Mouse (Mus musculus) c-Kit-positive CD71-negative TER-119-negative erythroid progenitor cells, embryonic 14.5 days (primary cell): ENCODE results near the gene Map3k11.
"Not testable (repeated sequence)": the region's sequence is repeated elsewhere in the genome, so short reads cannot be mapped to it uniquely, and the experiment has no call there.

Experiments
- DNase-seq: peaks from one replicate; pipeline ENCODE4 v3.0.0-alpha.2; 2013; ENCODE audit warnings: low read depth

Gene Map3k11

DNA sequence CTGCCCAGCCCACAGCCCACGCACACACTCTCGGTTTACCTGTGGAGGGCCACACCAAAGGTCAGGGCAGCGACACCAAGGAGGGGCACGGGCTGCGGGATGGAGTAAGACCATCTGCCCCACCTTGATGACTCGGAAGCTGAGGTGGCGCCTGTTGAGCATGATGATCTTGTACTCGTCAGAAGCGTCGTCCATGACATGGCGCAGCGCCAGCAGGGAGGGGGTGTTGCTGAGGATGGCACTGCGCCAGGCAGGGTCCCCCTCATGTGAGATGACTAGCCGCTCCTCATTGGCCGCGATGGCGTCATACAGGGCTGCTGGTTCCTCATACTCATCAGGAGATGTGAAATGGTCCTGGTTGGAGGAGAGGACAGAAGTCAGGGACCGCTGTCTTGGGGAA, 22.2 kb upstream of the Map3k11 start:
- no peak for DNase-seq

DNA sequence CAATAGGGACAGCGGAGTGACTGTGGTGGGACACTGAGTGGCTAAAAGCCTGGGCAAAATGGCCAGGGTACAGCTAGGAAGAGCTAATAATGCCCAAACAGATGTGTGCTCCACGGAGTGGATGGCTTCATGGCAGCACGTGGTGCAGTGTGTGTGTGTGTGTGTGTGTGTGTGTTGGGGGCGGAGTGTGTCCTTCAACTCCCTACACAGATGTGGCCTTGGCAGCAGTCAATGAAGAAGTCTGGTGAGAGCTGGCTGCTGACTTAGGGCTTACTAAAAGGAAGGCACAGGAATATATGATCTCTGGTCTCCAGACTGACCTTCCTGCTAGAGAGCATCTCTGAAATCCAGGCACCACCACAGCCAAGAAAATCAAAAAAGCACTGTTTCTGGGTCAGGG, 20.2 kb upstream of the Map3k11 start:
- DNase-seq: no peak

DNA sequence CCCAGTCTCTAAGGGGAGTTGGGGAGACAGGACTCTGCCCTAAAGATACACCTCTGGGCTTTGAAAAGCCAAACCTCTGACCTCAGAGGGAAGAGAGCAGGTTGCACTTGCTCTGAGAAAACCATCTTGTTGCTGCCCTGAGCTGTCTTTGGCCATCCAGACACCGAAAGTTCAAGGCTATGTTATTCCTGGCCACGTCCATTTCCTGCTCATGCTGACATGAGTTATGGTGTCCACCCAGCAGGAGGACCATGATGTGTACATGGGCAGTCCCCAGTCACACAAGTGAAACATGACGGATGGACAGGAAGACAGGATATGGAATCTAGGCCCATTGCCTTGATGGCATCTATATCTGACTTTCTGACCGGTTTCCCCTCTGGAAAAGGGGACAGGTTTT, 8.1 kb upstream of the Map3k11 start:
- no peak for DNase-seq

DNA sequence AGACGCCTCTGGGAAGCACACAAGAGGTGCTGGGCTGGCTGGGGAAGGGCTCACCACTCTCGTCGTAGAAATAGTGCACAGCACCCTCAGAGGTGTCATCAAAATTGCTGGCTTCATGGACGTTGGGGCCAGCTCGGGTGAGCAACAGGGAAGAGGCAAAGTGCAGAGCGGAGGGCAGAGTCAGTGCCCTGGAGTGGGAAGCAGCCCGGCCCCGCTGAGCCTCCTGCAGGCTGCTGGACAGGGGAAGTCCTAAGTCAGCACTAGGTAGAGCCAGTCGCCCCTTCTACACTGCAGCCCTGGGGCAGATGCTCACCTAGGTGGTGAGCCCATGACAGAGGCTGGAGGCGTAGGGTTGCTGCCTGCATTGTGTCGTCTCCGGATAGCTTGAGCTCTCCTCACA, 4.3 kb upstream of the Map3k11 start:
- DNase-seq: no peak

DNA sequence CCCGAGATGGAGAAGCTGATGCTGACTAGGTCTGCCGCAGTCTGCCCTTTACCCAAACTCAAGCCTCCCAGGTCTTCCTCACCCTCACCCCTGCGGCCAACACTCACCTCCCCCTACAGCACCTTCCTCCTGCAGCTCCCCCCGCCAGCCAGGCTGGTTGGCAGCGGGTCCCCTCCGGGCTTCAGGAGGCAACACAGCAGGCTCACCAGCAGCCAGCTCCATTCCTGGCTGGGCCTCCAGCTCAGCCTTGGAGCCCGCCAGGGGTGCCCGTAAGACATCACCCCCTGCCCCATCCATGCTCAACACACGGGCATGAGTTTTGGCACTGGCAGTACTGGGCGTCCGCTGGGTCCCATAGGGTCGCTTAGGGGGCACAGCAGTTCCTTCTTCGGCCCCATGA, 3.6 kb upstream of the Map3k11 start:
- DNase-seq: no peak

DNA sequence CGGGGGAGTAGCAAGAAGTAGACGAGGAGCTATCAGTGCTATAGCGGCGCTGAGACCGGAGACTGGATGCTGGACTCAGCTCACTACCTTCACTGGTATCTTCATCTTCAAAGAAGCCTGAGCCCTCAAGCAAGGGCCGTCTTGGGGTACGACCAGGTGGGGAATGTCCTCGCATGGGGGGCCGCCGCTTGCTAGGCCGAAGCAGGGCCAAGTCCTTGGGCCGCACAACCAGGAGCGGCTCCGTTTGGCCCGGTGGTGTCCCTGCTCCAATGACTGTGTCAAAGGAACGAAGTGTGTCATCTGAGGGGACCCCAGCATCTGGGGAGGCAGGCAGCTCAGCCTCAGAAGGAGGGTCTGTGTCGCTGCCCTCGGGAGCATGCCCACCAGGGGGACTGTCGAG, 3.1 kb upstream of the Map3k11 start:
- no peak for DNase-seq

DNA sequence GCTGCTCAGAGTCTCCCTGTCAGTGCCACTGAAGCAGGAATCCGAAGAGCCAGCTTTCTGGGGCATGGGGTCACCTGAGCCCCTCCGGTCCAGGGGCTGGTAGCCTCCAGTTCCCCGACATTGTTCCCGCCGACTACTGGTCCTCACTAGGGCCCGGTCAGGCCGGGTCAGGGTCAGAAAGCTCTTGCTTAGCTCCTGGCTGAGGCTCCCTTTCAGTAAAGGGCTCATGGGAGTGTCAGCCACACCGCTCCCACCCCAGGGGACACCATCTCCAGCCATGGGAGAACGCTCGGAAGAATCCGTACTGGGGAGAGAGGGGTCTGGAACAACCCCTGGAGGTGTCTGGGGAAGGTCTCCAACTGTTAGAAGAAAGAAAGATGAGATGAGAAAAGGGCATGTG, 2.7 kb upstream of the Map3k11 start:
- no peak for DNase-seq

DNA sequence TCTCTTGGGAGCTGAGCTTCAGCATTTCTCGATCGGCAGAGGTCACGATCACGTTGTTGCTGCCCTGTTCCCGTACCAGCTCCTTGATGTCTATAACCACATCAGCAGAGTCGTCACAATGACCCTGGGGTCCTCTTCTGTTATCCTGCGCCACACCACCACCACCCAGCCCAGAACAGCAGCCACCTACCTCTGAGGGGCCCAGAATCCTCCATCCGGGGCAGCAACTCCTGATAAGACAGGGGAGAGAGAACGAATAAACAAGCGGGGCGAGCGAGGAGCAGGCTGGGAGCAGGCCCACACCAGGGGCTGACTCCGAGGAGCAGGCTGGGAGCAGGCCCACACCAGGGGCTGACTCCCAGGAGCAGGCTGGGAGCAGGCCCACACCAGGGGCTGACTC, 2.1 kb upstream of the Map3k11 start:
- no peak for DNase-seq

DNA sequence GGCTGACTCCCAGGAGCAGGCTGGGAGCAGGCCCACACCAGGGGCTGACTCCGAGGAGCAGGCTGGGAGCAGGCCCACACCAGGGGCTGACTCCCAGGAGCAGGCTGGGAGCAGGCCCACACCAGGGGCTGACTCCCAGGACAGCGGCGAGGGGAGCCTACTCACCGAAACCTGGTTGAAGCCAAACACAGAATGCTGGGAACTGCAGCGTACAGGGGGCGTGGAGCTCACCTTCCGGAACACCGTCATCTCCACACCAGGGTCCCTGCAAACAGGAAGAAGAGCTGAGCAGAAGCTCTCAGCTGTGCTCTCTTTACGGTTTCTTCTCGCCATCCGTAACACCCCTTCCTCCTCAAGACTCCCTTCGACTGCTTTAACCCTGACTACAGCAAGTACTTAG, 1.6 kb upstream of the Map3k11 start:
- not testable (repeated sequence) for DNase-seq

DNA sequence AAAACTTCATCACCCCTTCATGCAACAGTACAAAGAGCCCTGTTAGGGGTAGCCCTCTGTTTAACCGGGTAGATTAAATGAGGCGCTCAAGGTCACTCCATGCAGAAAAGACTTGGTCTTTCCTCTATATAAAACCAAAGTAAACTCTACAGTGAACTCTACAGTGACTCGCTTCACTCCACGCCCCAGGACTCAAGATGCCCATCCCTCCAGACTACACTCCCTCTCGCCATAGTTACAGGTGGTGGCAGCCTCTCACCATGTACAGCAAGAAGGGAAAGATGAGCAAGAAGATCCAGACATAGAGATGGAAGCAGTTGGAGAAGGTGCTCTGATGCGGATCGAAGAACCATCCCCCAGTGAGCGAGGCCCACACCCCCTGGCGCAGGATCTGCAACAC, 804 bp upstream of the Map3k11 start:
- no peak for DNase-seq

DNA sequence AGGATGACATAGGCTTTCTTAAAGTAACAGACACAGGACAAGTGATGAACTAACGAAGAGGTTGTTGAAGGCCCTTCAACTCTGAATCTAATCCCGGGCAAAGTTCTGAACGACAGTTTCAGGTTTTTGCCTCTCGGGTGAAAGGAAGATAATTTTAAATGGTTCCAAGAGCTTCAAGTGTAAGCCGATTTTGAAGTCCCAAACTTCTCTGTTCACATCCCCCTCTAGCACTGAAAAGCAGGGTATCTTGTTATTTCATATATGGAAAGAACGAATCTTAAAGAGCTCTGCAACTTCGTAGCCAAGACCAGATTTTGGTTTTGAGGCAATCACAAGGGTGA, 516 bp downstream of the Map3k11 start:
- DNase-seq: no peak

DNA sequence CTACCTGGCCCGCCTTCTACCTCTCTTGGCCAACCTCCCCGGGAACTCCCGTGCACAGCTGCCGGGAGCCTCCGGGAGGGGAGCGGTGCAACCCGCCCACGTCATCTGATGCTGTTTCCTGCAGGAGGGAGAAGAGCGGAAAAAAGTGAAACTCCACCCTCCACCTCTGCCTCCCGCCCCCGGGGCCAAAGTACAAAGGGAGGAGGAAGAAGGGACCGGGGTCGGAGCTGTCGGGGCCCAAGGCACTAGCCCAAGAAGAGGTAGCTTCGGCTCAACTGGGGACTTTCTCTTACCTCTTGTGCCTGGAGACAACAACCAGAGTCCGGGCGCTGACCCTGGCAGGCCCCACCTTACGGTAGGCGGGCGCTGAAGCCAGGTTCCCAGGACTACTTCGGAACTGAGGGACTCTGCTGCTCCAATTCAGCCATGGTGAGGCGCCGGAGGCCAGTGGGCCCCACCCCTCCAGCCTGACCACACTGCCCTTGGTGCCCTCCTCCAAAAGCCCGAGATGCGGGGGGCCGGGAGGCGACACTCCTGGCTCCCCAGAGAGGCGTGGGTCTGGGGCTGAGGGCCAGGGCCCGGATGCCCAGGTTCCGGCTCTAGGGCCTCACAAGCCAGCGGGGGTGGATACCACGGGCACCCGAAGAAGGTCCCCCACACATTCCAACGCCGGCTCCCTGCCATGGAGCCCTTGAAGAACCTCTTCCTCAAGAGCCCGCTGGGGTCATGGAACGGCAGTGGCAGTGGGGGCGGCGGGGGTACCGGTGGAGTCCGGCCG, 1.2 kb downstream of the Map3k11 start:
- peak; percentile 83 for DNase-seq

DNA sequence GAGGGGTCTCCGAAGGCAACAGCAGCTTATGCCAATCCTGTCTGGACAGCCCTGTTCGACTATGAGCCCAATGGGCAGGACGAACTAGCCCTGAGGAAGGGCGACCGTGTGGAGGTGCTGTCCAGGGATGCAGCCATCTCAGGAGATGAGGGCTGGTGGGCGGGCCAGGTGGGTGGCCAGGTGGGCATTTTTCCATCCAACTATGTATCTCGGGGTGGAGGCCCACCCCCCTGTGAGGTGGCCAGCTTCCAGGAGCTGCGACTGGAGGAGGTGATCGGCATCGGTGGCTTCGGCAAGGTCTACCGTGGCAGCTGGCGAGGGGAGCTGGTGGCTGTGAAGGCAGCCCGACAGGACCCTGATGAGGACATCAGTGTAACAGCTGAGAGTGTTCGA, 1.8 kb downstream of the Map3k11 start:
- DNase-seq: no peak

DNA sequence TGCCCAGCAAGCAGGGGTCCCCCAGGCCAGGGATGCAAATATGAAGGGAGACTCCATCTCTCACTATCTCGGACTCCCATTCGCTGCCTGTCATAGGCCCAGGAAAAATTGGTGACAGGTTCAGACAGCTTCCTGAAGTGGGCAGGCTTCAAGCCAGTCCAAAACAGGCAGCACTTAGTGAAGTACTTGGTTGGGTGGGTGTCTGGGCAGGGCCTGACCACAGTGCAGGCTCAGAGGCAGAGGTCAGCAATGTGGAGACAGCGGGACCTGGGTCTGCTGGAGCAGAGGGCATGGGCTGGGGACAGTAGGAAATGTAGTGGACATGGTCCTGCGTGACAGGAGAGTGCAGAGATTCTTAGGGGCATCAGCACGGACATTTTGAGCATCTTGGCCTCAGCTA, 3.1 kb downstream of the Map3k11 start:
- DNase-seq: no peak

DNA sequence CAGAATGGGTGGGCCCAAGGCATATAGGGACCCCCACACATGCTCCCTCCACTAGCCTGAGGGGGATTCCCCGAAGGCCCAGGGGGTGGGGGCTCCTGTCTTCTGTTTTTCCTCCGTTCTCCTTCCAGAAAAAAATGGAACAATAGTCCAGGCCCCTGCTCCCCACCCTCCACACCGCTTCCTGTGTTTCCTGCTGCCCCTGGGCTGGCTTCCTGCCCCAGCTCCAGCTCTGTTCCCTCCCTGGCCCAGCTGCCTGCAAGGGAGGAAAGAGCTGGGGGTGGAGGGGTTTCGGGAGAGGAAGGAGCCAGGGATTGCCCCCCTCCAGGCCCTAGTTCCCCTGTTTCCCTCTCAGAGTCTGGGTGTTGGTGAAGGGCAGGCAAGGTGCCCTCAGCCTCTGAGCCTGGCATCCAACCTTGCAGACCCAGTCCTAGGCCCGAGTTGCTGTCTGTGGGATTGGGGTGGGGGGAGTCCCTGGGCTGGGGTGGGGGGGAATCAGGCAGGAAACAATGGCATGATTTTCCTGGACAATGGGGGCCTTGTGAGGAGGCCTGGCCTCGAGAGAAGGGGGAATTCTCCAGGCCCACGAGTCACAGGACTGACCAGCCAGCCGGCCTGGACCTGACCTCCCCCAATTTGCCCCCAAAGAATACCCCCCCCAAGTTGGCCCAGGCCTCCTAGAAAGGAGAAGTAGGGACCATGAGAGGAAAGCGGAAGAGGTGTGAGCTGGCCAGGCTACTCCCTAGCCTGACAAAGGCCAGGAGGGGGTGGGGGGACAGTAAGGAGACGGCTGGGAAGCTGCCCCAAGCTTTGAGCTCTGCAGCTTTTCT, 3.8 kb downstream of the Map3k11 start:
- DNase-seq: no peak

DNA sequence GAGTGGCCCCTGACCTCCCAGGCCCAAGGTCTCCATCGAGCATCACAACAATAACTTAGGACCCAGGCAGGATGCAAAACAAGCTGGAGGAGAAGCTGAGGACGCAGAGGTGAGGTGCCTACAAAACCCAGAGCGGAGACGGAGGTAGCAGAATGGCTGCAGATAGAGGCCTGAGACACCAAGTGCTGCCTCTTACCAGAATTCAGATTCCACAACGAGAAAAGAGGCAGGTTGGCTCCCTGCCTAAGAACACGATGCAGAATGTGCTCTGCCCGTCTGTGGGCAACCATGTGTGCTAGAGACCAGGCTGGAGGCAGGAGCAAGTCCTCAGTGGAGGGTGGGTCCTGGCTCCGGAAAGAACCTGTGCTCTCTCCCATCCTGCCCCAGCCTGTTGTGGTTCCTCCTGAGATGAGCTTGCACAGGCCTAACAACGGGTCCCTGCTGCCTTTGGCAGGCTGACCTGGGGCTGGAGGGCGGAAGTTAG, 4.4 kb downstream of the Map3k11 start:
- DNase-seq: no peak

DNA sequence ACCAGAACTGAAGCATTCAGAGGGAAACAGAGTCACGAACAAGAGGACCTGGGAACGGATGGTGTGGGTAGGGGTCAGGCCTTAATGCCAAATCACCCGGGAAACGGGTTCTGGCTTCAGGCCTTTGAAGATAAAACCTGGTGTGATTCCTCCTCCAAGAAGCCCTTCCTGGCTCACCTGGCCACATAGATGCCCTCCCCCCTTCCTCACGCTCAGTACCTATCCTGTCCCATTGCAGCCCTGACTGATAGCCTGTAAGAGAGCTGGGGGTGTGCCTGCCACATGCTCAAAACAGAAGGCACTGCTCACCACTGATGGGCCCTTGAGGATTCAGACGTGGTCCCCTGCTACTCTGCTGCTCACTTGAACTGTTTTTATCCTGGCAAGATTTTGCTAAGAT, 5.3 kb downstream of the Map3k11 start:
- DNase-seq: no peak

DNA sequence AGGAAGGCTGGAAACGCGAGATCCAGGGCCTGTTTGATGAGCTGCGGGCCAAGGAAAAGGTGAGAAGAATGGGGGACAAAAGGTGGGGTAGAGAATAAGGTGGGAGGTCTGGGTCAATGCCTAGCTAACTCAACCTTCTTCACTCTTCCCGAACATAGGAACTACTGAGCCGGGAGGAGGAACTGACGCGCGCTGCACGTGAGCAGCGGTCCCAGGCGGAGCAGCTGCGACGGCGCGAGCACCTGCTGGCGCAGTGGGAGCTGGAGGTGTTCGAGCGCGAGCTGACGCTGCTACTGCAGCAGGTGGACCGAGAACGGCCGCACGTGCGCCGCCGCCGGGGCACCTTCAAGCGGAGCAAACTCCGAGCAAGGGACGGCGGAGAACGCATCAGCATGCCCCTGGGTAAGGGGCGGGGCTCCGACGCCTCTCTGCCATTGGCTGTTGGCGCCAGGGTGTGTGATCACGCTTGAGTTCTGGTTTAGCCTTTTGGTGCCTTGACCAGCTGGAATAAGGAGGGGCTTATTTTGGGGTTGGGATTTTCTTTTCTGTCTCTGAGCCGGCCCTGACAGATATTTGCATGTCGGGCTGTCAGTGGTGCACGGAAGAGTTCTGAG, 7.4 kb downstream of the Map3k11 start:
- DNase-seq: no peak

DNA sequence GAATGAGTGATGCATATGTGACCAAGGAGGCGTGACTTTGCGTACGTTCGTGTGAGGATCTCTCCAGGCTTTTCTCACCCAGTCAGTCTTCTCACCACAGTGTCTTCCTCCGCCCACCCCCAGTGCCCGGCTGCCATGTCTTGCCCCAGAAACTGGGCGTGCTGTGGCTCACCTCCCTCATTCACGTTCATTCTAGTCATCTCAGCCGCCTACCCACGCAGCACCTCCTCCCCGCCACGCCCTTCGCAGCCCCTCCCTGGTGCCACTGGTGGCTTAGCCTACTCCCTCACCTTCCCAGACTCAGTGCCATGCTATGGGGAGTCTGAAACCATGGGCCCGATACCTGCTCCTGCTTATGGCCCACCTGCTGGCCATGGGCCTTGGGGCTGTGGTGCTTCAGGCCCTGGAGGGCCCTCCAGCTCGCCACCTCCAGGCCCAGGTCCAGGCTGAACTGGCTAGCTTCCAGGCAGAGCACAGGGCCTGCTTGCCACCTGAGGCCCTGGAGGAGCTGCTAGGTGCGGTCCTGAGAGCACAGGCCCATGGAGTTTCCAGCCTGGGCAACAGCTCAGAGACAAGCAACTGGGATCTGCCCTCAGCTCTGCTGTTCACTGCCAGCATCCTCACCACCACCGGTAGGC, 15.7 kb downstream of the Map3k11 start, which contains the start of gene Kcnk7:
Gene Kcnk7, plus strand, starts transcription at position 205 of the 638 bp plus-strand sequence.
- no peak for DNase-seq

DNA sequence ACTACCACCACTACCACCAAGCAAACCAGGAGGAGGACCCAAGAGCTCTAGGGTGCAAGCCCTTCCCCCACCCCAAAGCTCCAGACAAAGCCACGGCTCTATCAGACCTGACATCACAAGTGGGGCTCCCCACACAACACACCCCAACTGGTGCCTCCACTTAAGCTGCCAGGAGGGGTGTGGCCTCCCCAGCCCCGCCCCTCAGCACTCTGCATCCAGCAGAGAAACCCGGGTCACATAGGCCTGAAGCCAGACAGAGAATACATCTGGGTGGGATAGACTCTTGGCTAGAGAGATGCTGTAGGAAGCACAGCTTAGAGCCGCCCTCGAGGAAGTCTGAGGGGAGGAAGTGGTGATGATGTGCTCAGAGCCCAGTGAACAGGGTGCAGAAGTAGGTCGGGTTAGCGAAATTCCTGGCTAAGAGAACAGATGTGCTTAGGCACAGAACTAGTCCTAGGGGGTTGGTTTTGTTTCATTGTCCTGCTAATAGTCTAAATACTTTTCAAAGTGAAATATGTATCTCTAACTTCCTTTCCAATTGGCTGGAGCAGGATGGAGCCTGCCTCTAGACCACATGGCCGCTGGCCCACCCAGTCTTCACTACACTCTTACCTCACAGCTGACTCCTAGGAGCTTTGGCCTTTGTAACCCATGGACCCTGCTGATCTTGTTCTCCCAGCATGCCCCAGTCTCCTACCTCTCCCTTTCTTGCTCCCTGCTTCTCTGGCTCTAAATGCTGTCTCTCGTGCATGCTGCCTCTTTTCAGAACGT, 16.4 kb downstream of the Map3k11 start:
- no peak for DNase-seq

DNA sequence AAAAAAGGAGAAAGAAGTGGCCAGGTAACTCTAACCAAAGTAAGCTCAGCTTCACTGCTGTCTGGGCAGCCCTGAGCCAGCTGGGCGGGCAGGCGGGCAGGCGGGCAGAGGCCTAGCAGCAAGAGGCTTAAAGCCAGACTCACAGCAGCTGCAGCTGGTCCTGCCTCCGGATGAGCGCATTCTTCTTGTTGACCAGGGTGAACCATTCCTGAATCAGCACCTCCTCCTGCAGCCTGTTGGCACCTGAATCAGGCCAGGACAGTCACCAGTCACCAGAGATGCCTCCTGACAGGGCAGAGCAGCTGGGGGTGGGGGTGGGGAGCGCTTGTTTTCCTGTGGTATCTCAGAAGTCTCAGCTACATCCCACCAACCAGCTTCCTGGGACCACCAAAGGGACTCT, 21.5 kb downstream of the Map3k11 start:
- no peak for DNase-seq

DNA sequence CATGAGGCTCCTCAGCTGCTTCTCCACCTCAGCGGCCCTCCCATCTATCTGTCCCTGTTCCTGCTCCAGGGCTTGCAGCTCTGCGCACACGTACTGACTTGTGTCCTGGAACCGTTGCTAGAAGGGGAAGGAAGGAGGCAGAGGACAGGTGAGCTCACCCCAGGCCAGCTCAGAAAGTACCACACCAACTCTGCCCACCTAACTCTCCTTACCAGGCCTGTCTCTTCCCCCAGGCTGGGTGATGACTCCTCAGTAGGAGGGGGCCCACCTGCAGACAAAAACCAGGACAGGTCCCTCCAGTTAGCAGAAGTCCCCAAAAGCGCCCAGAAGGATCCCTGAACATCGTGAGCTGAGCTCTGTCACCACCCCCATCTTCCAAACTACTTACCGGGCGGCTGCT, 22.0 kb downstream of the Map3k11 start:
- DNase-seq: no peak
